Mouse (Mus musculus): ENCODE measurements around the gene Ppp1r13b.

Gene Ppp1r13b

GRCm38 (mm10) chr12:111901105-111901875 lies 6.6 kb downstream of the Ppp1r13b start:
- TF ChIP-seq GATA4 (IDR thresholded peaks at IDR 0.05; ENCODE audit: insufficient replicate concordance, low read length) = no peak

- no peak for TF ChIP-seq GATA4 (IDR thresholded peaks at IDR 0.05; ENCODE audit: insufficient replicate concordance, low read length)
Measured at GRCm38 (mm10) chr12:111899646-111900045, 8.3 kb downstream of the Ppp1r13b start.

- no peak for TF ChIP-seq GATA4 (IDR thresholded peaks at IDR 0.05; ENCODE audit: insufficient replicate concordance, low read length)
Measured at GRCm38 (mm10) chr12:111898686-111899085, 9.2 kb downstream of the Ppp1r13b start.

- peak; percentile 94 for TF ChIP-seq GATA4 (IDR thresholded peaks at IDR 0.05; ENCODE audit: insufficient replicate concordance, low read length)
Measured at GRCm38 (mm10) chr12:111896908-111897661, 10.8 kb downstream of the Ppp1r13b start.

- peak; percentile 41; the same call in 1 of the 2 replicates for TF ChIP-seq GATA4 (IDR thresholded peaks at IDR 0.05; ENCODE audit: insufficient replicate concordance, low read length)
Measured at GRCm38 (mm10) chr12:111894082-111894481, 13.8 kb downstream of the Ppp1r13b start.

GRCm38 (mm10) chr12:111892981-111893380 lies 14.9 kb downstream of the Ppp1r13b start:
- TF ChIP-seq GATA4 (IDR thresholded peaks at IDR 0.05; ENCODE audit: insufficient replicate concordance, low read length) = no peak

- no peak for TF ChIP-seq GATA4 (IDR thresholded peaks at IDR 0.05; ENCODE audit: insufficient replicate concordance, low read length)
Measured at GRCm38 (mm10) chr12:111891800-111892199, 16.1 kb downstream of the Ppp1r13b start.

GRCm38 (mm10) chr12:111889251-111889650 lies 18.7 kb downstream of the Ppp1r13b start:
- TF ChIP-seq GATA4 (IDR thresholded peaks at IDR 0.05; ENCODE audit: insufficient replicate concordance, low read length) = no peak

GRCm38 (mm10) chr12:111888303-111888864 lies 19.5 kb downstream of the Ppp1r13b start:
- no peak for TF ChIP-seq GATA4 (IDR thresholded peaks at IDR 0.05; ENCODE audit: insufficient replicate concordance, low read length)

GRCm38 (mm10) chr12:111887005-111887404 lies 20.9 kb downstream of the Ppp1r13b start:
- no peak for TF ChIP-seq GATA4 (IDR thresholded peaks at IDR 0.05; ENCODE audit: insufficient replicate concordance, low read length)

- no peak for TF ChIP-seq GATA4 (IDR thresholded peaks at IDR 0.05; ENCODE audit: insufficient replicate concordance, low read length)
Measured at GRCm38 (mm10) chr12:111882852-111883251, 25.1 kb downstream of the Ppp1r13b start.

GRCm38 (mm10) chr12:111882022-111882421 lies 25.9 kb downstream of the Ppp1r13b start:
- TF ChIP-seq GATA4 (IDR thresholded peaks at IDR 0.05; ENCODE audit: insufficient replicate concordance, low read length) = no peak

GRCm38 (mm10) chr12:111878213-111878612 lies 29.7 kb downstream of the Ppp1r13b start:
- no peak for TF ChIP-seq GATA4 (IDR thresholded peaks at IDR 0.05; ENCODE audit: insufficient replicate concordance, low read length)

- TF ChIP-seq GATA4 (IDR thresholded peaks at IDR 0.05; ENCODE audit: insufficient replicate concordance, low read length) = no peak
Measured at GRCm38 (mm10) chr12:111875499-111875898, 32.4 kb downstream of the Ppp1r13b start.

GRCm38 (mm10) chr12:111874601-111875140 lies 33.2 kb downstream of the Ppp1r13b start:
- TF ChIP-seq GATA4 (IDR thresholded peaks at IDR 0.05; ENCODE audit: insufficient replicate concordance, low read length) = no peak

GRCm38 (mm10) chr12:111872079-111872478 lies 35.8 kb downstream of the Ppp1r13b start:
- TF ChIP-seq GATA4 (IDR thresholded peaks at IDR 0.05; ENCODE audit: insufficient replicate concordance, low read length) = no peak
